Mouse (Mus musculus) thymus, postnatal 25 days (tissue): ENCODE measurements around the gene Syngr3.
"Not testable (repeated sequence)": the region's sequence is repeated elsewhere in the genome, so short reads cannot be mapped to it uniquely, and the experiment has no call there.

Source experiments
- DNase-seq: peaks from one replicate; pipeline ENCODE4 v3.0.0; 2022

Gene Syngr3

DNA sequence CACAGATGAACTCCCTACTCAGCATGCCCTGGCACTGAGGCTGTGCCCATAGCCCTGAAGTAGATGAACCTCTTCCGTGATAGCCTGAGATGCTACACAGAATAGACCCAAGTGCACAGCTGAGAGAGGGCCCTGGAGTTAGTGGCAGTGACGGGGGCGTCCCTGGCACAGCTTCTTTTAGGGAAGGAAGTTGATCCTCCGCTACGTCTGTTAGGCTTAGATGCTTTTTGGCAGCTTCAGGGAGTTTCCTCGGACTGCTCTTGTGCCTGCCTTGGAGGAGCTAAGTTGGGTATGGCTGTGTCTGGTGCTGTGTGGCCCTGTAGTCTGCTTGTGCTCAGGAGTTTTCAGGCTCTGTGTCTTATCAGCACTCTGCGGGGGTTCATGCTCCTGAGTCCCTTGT, 15.5 kb downstream of the Syngr3 start:
- DNase-seq = no peak

DNA sequence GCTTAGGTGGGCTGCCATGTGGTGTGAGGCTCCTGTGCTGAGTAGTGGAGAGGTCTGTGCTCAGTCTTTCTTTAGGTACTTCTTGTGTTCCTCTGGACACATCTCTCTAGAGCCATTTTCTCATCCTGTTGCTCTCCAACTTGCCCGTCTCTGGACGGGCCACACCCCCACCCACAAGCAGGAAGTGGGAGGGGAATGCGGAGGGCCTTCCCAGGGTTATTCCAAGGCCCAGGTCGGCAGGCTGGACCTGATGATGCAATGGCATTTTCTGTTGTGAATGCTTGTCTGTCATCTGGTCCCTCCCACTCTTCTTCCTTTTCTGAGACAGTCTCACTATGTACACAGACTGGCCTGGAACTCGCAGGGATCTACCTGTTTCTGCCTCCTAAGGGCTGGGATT, 17.6 kb downstream of the Syngr3 start:
- no peak for DNase-seq

- DNase-seq = no peak
Observed at GRCm38 (mm10) chr17:24671346-24671745, 18.4 kb downstream of the Syngr3 start.

DNA sequence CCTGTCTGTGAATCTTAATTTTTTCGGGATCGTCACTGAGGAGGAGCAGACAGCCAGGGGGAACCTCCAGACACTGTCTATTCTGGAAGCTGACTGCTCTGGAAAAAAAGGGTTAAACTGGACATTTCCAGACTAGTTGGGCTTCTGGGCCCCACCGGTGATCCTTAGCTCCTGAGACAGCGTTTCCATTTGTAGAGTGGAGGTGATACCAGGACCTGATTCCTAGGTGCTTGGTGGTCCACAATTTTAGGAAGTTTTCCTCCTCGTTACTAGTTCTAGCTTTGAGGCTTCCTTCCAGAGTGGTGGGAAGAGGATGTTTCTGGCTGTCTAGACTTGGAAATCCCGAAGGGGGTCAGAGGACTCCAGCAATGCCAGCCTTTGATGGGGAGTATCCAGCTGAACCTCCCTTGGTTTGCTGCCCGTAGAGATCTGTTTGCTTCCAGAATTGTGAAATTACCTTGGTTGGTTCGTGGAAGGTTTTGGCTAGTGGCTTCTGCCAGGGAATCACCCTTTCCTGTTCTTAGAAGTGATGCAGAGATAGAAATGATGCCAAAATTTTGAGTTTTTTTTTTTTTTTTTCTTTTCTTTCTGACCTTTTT, 19.4 kb downstream of the Syngr3 start:
- DNase-seq = no peak

DNA sequence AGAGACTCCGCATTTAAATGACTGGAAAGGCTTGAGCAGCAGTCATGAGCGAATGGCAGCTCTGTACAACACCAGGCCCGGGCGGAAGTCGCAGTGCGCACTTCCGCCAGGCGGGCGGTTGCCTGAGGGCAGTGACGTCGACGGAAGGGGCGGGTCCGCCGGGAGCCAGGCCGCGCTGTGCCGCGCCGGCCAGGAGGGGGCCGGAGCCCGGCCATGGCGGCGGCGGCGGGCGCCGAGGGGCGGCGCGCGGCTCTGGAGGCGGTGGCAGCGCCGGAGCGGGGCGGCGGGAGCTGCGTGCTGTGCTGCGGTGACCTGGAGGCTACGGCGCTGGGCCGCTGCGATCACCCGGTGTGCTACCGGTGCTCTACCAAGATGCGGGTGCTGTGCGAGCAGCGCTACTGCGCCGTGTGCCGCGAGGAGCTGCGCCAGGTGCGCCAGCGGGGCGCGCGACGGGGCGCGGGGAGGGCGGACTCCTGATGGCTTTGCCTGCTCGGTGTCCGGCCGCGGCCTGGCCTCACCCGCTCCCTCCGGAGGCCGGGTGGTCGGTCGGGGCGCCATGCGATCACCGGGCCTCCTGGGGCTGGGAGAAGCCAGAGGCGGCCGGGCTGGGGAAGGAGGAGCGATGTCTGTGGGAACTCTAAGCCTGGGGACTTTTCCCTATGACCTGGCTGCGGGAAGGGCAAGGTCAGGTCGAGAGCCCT, 20.1 kb downstream of the Syngr3 start, which contains the start of gene Zfp598:
TSS of gene Zfp598 (plus strand) at position 143 of the 701 bp plus-strand sequence.
- DNase-seq = peak; percentile 97

- not testable (repeated sequence) for DNase-seq
Observed at GRCm38 (mm10) chr17:24669214-24669544, 20.6 kb downstream of the Syngr3 start.

GRCm38 (mm10) chr17:24667416-24667815, 22.3 kb downstream of the Syngr3 start:
- peak; percentile 68 for DNase-seq

- not testable (repeated sequence) for DNase-seq
Observed at GRCm38 (mm10) chr17:24667011-24667410, 22.7 kb downstream of the Syngr3 start.

DNA sequence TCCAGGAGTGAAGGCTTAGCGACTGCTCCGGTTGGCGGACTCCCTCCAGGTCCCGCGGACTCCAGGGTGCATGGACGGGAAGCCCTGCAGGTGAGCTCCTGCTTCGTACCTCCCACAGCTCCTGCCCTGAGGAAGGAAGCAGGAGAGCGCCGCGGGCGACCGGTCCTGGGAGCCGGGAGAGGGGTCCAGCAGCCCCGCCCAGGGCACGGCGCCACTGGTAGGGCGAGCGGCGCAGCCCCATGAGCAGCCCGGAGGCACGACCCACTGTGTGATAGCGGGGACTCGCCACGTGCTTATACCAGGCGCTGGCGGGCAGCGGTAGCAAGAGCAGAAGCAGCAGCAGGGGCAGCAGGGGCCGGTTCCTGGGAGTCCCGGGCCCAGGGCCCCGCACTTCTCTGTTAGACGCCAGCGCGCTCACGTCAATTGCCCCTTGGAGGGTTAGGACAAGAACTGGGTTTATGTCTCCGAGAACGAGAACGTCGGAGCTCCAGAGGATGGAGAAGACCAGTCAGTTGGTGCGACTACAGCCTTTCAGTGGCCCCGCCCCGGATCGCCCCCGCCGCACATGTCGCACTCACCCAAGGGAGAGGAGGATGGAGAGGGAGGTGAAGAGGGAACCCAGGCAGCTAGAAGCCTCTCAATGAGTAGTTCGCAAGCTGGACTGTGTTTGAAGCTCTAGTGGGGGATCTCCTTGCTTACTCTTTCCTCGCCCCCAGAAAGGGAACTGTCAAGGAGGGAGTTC, 31.6 kb downstream of the Syngr3 start, which contains the start of gene Npw:
TSS of gene Npw (minus strand) at position 441 of the 742 bp plus-strand sequence.
- DNase-seq = no peak

DNA sequence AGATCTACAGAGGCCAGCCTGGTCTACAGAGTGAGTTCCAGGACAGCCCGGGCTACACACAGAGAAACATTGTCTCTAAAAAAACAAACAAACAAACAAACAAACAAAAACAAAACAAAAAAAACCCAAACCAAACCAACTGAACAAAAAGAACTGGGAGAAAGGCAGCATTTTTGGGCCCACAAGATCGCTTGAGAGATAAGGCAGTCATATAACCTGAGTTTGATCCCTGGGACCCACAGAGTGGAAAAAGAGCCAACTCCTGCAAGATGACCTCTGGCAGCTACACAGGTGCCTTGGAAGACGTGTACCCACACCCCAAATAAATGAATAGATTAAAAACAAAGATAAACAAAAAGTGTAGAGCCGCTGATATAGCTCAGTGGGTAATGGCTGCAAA, 34.8 kb downstream of the Syngr3 start:
- DNase-seq = no peak

- DNase-seq = peak; percentile 76
Observed at GRCm38 (mm10) chr17:24653967-24654710, 35.6 kb downstream of the Syngr3 start.

GRCm38 (mm10) chr17:24651835-24652234, 37.9 kb downstream of the Syngr3 start:
- DNase-seq = no peak

DNA sequence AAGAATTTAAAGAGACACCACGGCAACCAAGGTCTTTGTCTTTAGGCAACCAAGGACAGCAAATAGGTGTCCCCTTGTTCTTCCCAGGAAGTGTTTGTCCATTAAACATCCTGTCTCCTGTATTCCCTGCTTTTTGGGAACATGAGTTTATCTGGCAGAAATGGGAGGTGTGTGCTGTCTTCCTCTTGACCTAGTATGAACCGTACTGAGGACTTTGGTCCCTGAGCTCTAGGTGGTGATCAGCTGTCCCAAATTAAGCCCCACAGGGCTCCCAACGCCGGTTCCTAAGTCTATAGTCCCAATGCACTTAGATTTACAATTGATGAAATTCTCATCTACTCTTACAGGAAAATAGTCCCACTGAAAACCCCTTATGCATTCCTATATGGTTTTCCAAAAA, 39.0 kb downstream of the Syngr3 start:
- no peak for DNase-seq

- DNase-seq = peak; percentile 36
Observed at GRCm38 (mm10) chr17:24650070-24650616, 39.6 kb downstream of the Syngr3 start, which contains the start of gene Slc9a3r2. Gene Slc9a3r2 (minus strand): TSS chr17:24650327.

DNA sequence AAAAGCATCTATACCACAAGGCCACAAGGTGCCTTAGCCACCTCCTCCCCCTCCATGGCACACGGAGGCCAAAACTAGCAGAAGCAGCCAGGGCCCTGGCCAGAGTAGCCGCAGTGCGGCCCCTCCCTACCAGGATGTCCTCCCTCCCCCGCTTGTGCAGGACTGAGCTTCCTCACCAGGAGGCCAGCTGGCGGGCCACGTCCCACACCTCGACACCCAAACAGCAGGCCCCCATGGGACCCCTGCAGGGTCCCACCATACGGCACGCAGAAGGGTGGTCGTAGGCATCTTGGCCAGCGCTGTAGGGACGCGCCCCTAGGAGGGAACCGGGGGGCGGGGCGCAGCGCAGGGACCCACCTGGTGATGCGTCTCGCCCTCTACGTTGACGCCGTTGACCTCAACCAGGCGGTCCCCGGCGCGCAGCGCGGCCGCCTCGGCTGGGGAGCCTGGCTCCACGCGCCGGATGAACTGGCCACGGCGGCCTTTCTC, 40.1 kb downstream of the Syngr3 start:
- peak; percentile 20 for DNase-seq

DNA sequence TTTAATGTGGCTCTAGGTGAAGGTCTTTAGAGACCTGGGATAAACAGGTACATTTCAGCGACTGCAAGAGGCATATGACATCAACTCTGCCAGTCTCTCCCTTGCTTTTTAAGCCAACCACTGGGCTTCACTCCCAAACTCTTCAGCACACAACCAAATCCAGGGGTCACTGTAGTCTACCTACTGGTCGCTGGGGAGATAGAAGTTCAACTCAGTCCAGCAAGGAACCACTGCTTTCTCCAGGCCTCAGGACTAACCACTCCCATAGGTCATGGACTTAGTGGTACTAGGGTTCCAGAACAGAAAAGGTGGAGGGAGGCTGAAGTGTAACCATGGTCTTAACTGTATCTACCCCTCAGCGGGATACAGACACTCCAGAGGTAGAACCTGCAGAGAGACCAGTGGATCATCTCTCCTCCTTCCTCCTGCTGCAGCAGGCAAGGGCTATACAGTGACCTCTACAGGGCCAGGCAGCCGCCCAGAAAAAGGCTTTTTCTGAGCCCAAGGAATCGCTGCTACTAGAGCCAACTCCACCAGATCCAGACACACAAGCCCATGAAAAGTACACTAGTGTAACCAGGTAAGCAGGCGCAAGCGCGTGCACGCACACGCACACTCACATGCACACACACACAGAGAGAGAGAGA, 40.9 kb downstream of the Syngr3 start:
- DNase-seq = no peak

DNA sequence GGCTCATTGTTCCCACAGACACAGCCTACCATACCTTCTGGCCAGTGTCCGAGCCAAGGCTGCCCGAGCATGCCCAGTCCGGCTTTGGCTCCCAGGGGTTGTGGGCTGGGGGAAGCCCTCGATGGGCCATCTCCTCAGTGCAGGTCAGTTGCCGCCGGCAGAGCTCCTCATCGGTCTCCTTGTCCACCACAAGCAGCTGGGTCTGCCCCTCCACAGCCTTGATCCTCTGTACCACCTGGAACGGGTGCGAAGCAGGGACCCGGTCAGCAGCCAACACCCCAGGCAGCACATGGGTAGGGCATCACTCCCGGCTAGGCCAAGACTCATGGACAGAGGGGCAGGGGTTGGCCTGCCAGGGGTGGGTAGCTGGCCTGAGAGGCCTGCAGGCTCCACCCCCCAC, 42.3 kb downstream of the Syngr3 start:
- no peak for DNase-seq

DNA sequence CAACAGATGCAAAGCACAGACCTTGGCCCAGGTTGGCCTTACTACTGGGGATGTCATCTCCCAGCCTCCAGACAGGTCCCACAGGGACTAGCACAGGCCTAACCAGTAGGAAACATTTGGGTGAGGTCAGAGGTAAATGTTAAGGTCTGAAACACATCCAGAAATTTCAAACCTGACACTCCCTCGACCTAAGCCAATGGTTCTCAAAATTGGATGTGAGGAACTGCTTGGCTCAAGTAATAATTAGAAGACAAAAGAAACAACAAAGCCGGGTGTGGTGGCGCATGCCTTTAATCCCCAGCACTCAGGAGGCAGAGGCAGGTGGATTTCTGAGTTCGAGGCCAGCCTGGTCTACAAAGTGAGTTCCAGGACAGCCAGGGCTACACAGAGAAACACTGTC, 43.4 kb downstream of the Syngr3 start:
- no peak for DNase-seq

GRCm38 (mm10) chr17:24645916-24646315, 43.8 kb downstream of the Syngr3 start:
- no peak for DNase-seq

DNA sequence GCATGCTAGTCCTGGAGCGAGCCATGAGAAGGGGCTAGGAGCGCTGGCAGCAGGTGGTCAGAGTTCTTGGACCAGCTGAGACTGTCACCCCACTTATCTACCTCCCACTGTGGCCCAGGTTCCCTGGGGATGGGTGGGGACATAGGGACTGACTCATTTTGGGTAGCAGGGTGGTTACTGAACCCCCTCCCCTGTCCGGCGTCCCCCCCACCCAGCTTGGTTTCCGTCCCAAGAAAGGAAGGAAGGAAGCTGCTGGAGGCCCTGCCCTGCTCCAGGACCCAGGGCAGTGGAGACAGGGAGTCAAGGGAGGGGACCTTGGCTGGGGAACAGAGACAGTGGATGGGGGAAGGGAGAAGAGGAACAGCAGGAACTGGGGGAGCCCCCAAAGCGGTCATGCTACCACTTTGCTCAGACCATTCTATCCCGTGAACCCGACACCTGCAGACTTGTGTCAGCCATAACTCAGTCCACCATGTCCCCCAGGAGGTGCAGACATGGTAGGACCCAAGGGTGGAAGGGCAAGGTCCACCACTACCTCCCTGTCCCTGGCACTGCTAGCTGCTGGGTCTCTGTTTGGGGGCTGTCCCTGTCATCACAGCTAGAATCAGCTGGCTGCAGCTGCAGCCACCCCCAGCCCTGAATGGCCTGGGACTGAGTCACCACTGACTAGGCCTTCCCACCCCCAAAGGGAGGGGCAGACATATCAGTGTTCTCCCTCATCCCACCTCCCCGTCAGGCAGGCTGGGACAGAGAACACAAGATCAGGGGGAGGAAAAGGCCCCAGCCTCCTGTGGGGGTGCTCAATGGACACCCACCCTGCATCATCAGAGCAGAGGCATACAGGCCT, 44.7 kb downstream of the Syngr3 start:
- no peak for DNase-seq

- no peak for DNase-seq
Observed at GRCm38 (mm10) chr17:24644030-24644715, 45.6 kb downstream of the Syngr3 start.
